Mouse (Mus musculus) spleen, adult 2 months (tissue): ENCODE measurements at regions not wholly inside any gene's neighbourhood (a gene's known extent, or its start where the extent isn't known, plus 50 kb on each side); places are given as distances from the start of the nearest gene placed in this dataset.

Experiments used
- DNase-seq, 2 experiments: peaks; one replicate each; pipeline versions ENCODE4 v3.0.0 to v3.0.0-alpha.2; 2012 to 2021; ENCODE audit warnings: low spot score in 2 of 2, low read depth in 1 of 2
- H3K27ac ChIP-seq: fragments of 200-500 bp; 2 replicates; pipeline ENCODE4 v1.5.1; 2012; ENCODE audit warnings: low read length, inconsistent platforms; ENCODE audit not compliant: insufficient read depth
- H3K27me3 ChIP-seq: fragments of 200-500 bp; 2 replicates; pipeline ENCODE4 v1.6.1; 2012; ENCODE audit warnings: mild to moderate bottlenecking, moderate library complexity, low read length, inconsistent platforms; ENCODE audit not compliant: control insufficient read depth, insufficient read depth
- H3K36me3 ChIP-seq: fragments of 200-500 bp; 2 replicates; pipeline ENCODE4 v1.6.1; 2012; ENCODE audit warnings: mild to moderate bottlenecking, low read length, inconsistent platforms; ENCODE audit not compliant: control insufficient read depth, insufficient read depth
- H3K4me1 ChIP-seq: fragments of 200-500 bp; 2 replicates; pipeline ENCODE4 v1.6.1; 2011; ENCODE audit warnings: inconsistent platforms; ENCODE audit not compliant: control insufficient read depth, insufficient read depth, insufficient read length
- H3K4me3 ChIP-seq: fragments of 200-500 bp; 2 replicates; pipeline ENCODE4 v1.5.1; 2011; ENCODE audit warnings: mild to moderate bottlenecking, inconsistent platforms; ENCODE audit not compliant: insufficient read depth, insufficient read length; ENCODE audit errors: extremely low read depth
- CTCF ChIP-seq: fragments of 200-500 bp; IDR thresholded peaks from 2 replicates; pipeline ENCODE4 v1.5.1; 2011; ENCODE audit warnings: mild to moderate bottlenecking, inconsistent platforms; ENCODE audit not compliant: insufficient read depth, insufficient read length, insufficient replicate concordance; ENCODE audit errors: extremely low read depth
- POLR2A ChIP-seq: fragments of 200-500 bp; IDR thresholded peaks from 2 replicates; pipeline ENCODE4 v1.6.1; 2011; ENCODE audit warnings: low read depth, low read length, inconsistent platforms
- WGBS: fragments of 180-500 bp; shearing (Covaris S2); methylation state at CpG from one replicate; pipeline ENCODE4 v1.1.7; 2018; 5-methylcytosine and 5-hydroxymethylcytosine counted together

GRCm38 (mm10) chr17:16637463-16637862, 426.4 kb upstream of the Zfp960 start:
- H3K36me3 ChIP-seq = no peaks in the 10 kb centered on the region
- TF ChIP-seq CTCF = no peak
- TF ChIP-seq POLR2A = no peak

GRCm38 (mm10) chr17:16647942-16648341, 416.0 kb upstream of the Zfp960 start:
- TF ChIP-seq CTCF (no peak), POLR2A (no peak)
- Histone ChIP-seq H3K4me1 (no peaks in the 10 kb centered on the region), H3K27me3 (no peaks in the 10 kb centered on the region), H3K27ac (no peak overlapping the region), H3K4me3 (no peak overlapping the region), H3K36me3 (no peaks in the 10 kb centered on the region)
- WGBS = 69% methylated on average over 1 of the region's 1 CpGs
- no peak for DNase-seq

More at GRCm38 (mm10) chr17:16637463-16637862, 426.4 kb upstream of the Zfp960 start:
- no peak for DNase-seq
- Histone ChIP-seq H3K27me3 (no peaks in the 10 kb centered on the region), H3K4me3 (no peak overlapping the region), H3K27ac (no peak overlapping the region), H3K4me1 (no peaks in the 10 kb centered on the region)

- Histone ChIP-seq H3K27ac (no peak overlapping the region), H3K36me3 (no peaks in the 10 kb centered on the region), H3K4me1 (no peaks in the 10 kb centered on the region), H3K4me3 (no peak overlapping the region), H3K27me3 (no peaks in the 10 kb centered on the region)
- TF ChIP-seq POLR2A (no peak), CTCF (no peak)
- no peak for DNase-seq
Observed at GRCm38 (mm10) chr17:16665253-16665652, 398.7 kb upstream of the Zfp960 start.

- 59% methylated on average over 1 of the region's 1 CpGs for whole genome bisulfite sequencing
Observed at GRCm38 (mm10) chr17:16667606-16668005, 396.3 kb upstream of the Zfp960 start.

GRCm38 (mm10) chr17:16704199-16704598, 359.7 kb upstream of the Zfp960 start:
- no peaks in the 10 kb centered on the region for H3K4me1 ChIP-seq
- H3K27ac ChIP-seq = no peak overlapping the region
- TF ChIP-seq CTCF (no peak), POLR2A (no peak)
- DNase-seq = no peak
- H3K27me3 ChIP-seq = no peaks in the 10 kb centered on the region
- H3K36me3 ChIP-seq = no peaks in the 10 kb centered on the region
- no peak overlapping the region for H3K4me3 ChIP-seq

More at GRCm38 (mm10) chr17:16667606-16668005, 396.3 kb upstream of the Zfp960 start:
- no peak overlapping the region for H3K4me3 ChIP-seq
- H3K27ac ChIP-seq = no peak overlapping the region
- no peak for DNase-seq
- TF ChIP-seq POLR2A (no peak), CTCF (no peak)
- no peaks in the 10 kb centered on the region for H3K36me3 ChIP-seq
- no peaks in the 10 kb centered on the region for H3K4me1 ChIP-seq
- no peaks in the 10 kb centered on the region for H3K27me3 ChIP-seq

- Histone ChIP-seq H3K27ac (no peak overlapping the region), H3K36me3 (no peaks in the 10 kb centered on the region), H3K27me3 (no peaks in the 10 kb centered on the region), H3K4me1 (no peaks in the 10 kb centered on the region), H3K4me3 (no peak overlapping the region)
- TF ChIP-seq POLR2A (no peak), CTCF (no peak)
- DNase-seq = no peak
- WGBS = 91% methylated on average over 1 of the region's 1 CpGs
Observed at GRCm38 (mm10) chr17:16705890-16706289, 358.0 kb upstream of the Zfp960 start.

GRCm38 (mm10) chr17:16726904-16727303, 337.0 kb upstream of the Zfp960 start:
- TF ChIP-seq POLR2A = no peak
- TF ChIP-seq CTCF = no peak
- WGBS = 92% methylated on average over 2 of the region's 2 CpGs

More at GRCm38 (mm10) chr17:16726904-16727303, 337.0 kb upstream of the Zfp960 start:
- no peak overlapping the region for H3K27ac ChIP-seq
- H3K4me3 ChIP-seq = no peak overlapping the region
- DNase-seq = no peak
- no peaks in the 10 kb centered on the region for H3K4me1 ChIP-seq
- H3K36me3 ChIP-seq = no peaks in the 10 kb centered on the region
- H3K27me3 ChIP-seq = no peaks in the 10 kb centered on the region
